Mouse (Mus musculus): ENCODE results near the gene Glrx3. TPM values are rescaled to one million over a fixed set of nuclear protein-coding genes. Genes with fewer than 3 reads are reported as not detected.
A peak's percentile ranks its signal among the peaks of the same experiment; 100 is the strongest.

The Glrx3 gene
- polyA plus RNA-seq, 1 experiment from 2014 or later, result 289 TPM

GRCm38 (mm10) chr7:137445321-137445720 lies 7.9 kb downstream of the Glrx3 start:
- WGBS, result 95% methylated on average over 12 of the region's 12 CpGs
- Histone ChIP-seq H3K36me3 (ENCODE audit: control insufficient read depth, insufficient read depth, low read length) (peaks cover 38% of the 10 kb centered on the region; the same call in 1 of the 2 replicates), H3K4me3 (ENCODE audit: low read length) (no peak overlapping the region), H3K9me3 (ENCODE audit: control insufficient read depth, low read length) (no peaks in the 10 kb centered on the region), H3K9ac (ENCODE audit: low read depth, low read length) (no peak overlapping the region), H3K4me2 (replicated peaks; ENCODE audit: low read depth, low read length) (no peak overlapping the region), H3K27ac (ENCODE audit: low read depth, low read length) (no peak overlapping the region), H3K4me1 (ENCODE audit: control insufficient read depth, insufficient read depth, low read length) (no peaks in the 10 kb centered on the region), H3K27me3 (ENCODE audit: control insufficient read depth, insufficient read depth, low read length) (no peaks in the 10 kb centered on the region)
- no peak for ATAC-seq (ENCODE audit: low FRiP score, low TSS enrichment)

DNA sequence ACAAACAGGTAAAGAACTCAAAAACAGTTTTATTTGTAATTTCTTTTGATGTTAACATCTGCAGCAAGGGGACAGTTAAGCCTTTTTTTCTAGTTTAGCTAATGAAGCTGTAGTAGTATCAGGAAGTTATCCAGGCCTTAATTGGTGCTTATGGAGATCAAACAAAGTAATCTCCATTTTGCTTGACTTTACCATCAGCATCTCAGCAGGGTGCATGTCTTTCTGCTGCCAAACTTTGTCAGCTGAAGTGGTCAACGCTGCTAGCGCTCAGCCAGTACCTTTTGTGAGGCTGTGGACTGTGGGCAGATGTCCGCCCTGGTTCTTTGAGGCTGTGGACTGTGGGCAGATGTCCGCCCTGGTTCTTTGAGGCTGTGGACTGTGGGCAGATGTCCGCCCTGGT lies 24.0 kb downstream of the Glrx3 start:
- Histone ChIP-seq H3K9ac (ENCODE audit: low read depth, low read length) (no peak overlapping the region), H3K27me3 (ENCODE audit: control insufficient read depth, insufficient read depth, low read length) (no peaks in the 10 kb centered on the region), H3K4me1 (ENCODE audit: control insufficient read depth, insufficient read depth, low read length) (no peaks in the 10 kb centered on the region), H3K36me3 (ENCODE audit: control insufficient read depth, insufficient read depth, low read length) (peaks cover 64% of the 10 kb centered on the region), H3K27ac (ENCODE audit: low read depth, low read length) (no peak overlapping the region), H3K4me2 (replicated peaks; ENCODE audit: low read depth, low read length) (no peak overlapping the region), H3K4me3 (ENCODE audit: low read length) (no peak overlapping the region), H3K9me3 (ENCODE audit: control insufficient read depth, low read length) (no peaks in the 10 kb centered on the region)
- 76% methylated on average over 5 of the region's 5 CpGs for WGBS
- ATAC-seq (ENCODE audit: low FRiP score, low TSS enrichment), result no peak

DNA sequence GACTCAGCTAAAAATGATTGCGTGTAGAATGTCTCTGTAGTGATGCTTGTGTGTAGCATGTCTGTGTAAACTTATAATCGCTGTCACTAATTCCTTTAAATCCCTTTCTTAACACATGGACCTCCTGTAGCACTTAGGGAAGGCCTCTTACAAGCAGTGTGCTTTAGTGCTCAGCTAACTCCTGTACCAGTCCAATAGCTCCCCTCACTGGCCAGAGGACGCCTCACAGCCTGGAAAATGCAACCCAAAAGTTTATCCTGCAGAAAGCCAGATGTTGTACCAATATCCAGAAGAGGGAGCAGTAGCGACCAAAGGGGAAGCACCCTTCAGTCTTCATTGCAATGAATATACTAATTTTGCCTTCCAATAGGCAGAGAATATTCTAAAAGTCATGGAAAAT lies 30.8 kb downstream of the Glrx3 start:
- H3K4me2 ChIP-seq (replicated peaks; ENCODE audit: low read depth, low read length), result no peak overlapping the region
- H3K4me3 ChIP-seq (ENCODE audit: low read length), result no peak overlapping the region
- no peaks in the 10 kb centered on the region for H3K27me3 ChIP-seq (ENCODE audit: control insufficient read depth, insufficient read depth, low read length)
- no peaks in the 10 kb centered on the region for H3K4me1 ChIP-seq (ENCODE audit: control insufficient read depth, insufficient read depth, low read length)
- ATAC-seq (ENCODE audit: low FRiP score, low TSS enrichment), result no peak
- WGBS, result 84% methylated on average over 4 of the region's 4 CpGs
- H3K36me3 ChIP-seq (ENCODE audit: control insufficient read depth, insufficient read depth, low read length), result peaks cover 47% of the 10 kb centered on the region
- H3K9ac ChIP-seq (ENCODE audit: low read depth, low read length), result no peak overlapping the region
- H3K27ac ChIP-seq (ENCODE audit: low read depth, low read length), result no peak overlapping the region
- H3K9me3 ChIP-seq (ENCODE audit: control insufficient read depth, low read length), result no peaks in the 10 kb centered on the region

GRCm38 (mm10) chr7:137471431-137472120 lies 34.2 kb downstream of the Glrx3 start:
- no peak overlapping the region for H3K9ac ChIP-seq (ENCODE audit: low read depth, low read length)
- no peak overlapping the region for H3K4me2 ChIP-seq (replicated peaks; ENCODE audit: low read depth, low read length)
- no peak overlapping the region for H3K27ac ChIP-seq (ENCODE audit: low read depth, low read length)
- no peaks in the 10 kb centered on the region for H3K9me3 ChIP-seq (ENCODE audit: control insufficient read depth, low read length)
- H3K4me1 ChIP-seq (ENCODE audit: control insufficient read depth, insufficient read depth, low read length), result no peaks in the 10 kb centered on the region
- no peaks in the 10 kb centered on the region for H3K27me3 ChIP-seq (ENCODE audit: control insufficient read depth, insufficient read depth, low read length)
- 61% methylated on average over 7 of the region's 7 CpGs for WGBS
- H3K4me3 ChIP-seq (ENCODE audit: low read length), result no peak overlapping the region
- peaks cover 21% of the 10 kb centered on the region for H3K36me3 ChIP-seq (ENCODE audit: control insufficient read depth, insufficient read depth, low read length)
- ATAC-seq (ENCODE audit: low FRiP score, low TSS enrichment), result no peak

DNA sequence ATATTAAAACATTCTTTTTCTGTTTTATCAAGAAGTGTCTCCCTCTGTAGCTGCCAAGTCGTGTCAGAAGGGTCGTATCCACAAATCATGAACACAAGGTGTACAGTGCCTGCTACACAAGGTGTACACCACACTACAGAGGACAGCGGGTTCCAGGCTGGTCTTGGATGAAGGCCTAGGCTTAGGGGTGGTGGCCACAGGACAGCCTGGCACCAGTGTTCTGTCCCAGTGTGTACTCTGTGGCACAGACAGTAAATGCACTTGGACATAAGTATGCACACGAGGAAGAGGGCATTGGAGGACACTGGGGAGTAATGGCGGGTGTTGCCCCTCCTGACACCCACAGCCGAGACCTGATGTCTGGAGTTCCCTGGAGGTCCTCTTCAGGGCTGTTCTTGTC lies 34.7 kb downstream of the Glrx3 start:
- ATAC-seq (ENCODE audit: low FRiP score, low TSS enrichment), result no peak; the same call in 1 of the 2 replicates
- Histone ChIP-seq H3K36me3 (ENCODE audit: control insufficient read depth, insufficient read depth, low read length) (peaks cover 15% of the 10 kb centered on the region; the same call in 1 of the 2 replicates), H3K9me3 (ENCODE audit: control insufficient read depth, low read length) (no peaks in the 10 kb centered on the region), H3K9ac (ENCODE audit: low read depth, low read length) (no peak overlapping the region), H3K4me1 (ENCODE audit: control insufficient read depth, insufficient read depth, low read length) (no peaks in the 10 kb centered on the region), H3K4me2 (replicated peaks; ENCODE audit: low read depth, low read length) (no peak overlapping the region), H3K27ac (ENCODE audit: low read depth, low read length) (no peak overlapping the region), H3K27me3 (ENCODE audit: control insufficient read depth, insufficient read depth, low read length) (peaks cover 3% of the 10 kb centered on the region; the same call in 1 of the 2 replicates), H3K4me3 (ENCODE audit: low read length) (no peak overlapping the region)
- WGBS, result 80% methylated on average over 6 of the region's 6 CpGs

DNA sequence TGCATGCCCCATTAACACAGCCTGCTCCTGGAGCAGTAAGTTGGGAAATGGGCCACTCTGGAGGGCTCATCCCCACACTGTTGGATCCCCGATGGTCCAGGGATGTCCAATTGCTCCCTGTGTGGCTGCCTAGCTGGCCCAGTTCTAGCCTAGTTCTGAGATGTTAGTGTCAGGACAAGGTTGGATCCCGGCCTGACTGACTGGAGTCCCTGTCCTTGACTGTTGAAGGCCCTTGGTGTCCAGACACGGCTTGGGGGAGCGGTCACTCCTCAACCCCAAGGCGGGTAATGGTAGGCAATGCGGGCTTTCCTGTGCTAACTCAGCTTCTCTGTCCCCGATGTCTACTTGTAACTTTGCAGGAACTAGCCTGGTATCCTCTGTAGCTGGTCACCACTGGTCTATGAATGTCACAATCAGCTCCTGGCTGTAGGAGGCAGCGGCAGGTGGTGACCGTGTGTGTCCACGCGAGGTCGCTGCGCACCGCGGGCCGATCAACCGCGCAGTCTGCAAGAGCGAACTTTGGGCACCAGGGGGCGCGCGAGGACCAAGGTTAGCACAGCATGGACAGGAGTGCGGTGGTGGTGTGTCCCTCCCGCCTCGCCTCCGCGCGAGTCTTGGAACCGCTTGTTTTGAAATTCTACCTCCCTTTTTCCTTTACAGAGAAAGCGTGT lies 40.7 kb downstream of the Glrx3 start:
- Histone ChIP-seq H3K27ac (ENCODE audit: low read depth, low read length) (no peak overlapping the region), H3K36me3 (ENCODE audit: control insufficient read depth, insufficient read depth, low read length) (no peaks in the 10 kb centered on the region), H3K4me1 (ENCODE audit: control insufficient read depth, insufficient read depth, low read length) (no peaks in the 10 kb centered on the region), H3K4me3 (ENCODE audit: low read length) (no peak overlapping the region), H3K4me2 (replicated peaks; ENCODE audit: low read depth, low read length) (peak overlapping the region; percentile 31), H3K27me3 (ENCODE audit: control insufficient read depth, insufficient read depth, low read length) (peaks cover 3% of the 10 kb centered on the region; the same call in 1 of the 2 replicates), H3K9me3 (ENCODE audit: control insufficient read depth, low read length) (no peaks in the 10 kb centered on the region), H3K9ac (ENCODE audit: low read depth, low read length) (no peak overlapping the region)
- 14% methylated on average over 30 of the region's 30 CpGs for WGBS
- ATAC-seq (ENCODE audit: low FRiP score, low TSS enrichment), result peak; percentile 93

DNA sequence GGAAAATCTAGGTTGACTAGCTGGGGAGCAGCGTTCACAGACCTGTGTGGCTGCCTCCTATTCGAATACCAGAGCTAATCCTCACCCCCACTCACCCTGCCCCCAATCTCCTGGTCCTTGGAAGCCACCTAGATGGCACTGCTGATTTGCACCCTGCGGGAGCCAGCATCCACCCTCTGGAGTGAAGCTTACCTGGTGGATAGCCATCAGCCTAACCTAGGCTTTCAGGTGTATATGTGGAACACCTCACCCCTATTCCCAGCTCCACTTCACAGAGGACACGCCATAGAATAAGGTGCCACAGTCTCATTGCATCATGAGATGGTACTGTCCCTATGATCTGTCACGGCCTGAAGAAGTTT lies 41.2 kb downstream of the Glrx3 start:
- Histone ChIP-seq H3K9ac (ENCODE audit: low read depth, low read length) (no peak overlapping the region), H3K36me3 (ENCODE audit: control insufficient read depth, insufficient read depth, low read length) (no peaks in the 10 kb centered on the region), H3K27me3 (ENCODE audit: control insufficient read depth, insufficient read depth, low read length) (peaks cover 3% of the 10 kb centered on the region; the same call in 1 of the 2 replicates), H3K4me1 (ENCODE audit: control insufficient read depth, insufficient read depth, low read length) (no peaks in the 10 kb centered on the region), H3K4me2 (replicated peaks; ENCODE audit: low read depth, low read length) (peak overlapping the region; percentile 31), H3K27ac (ENCODE audit: low read depth, low read length) (no peak overlapping the region), H3K4me3 (ENCODE audit: low read length) (no peak overlapping the region), H3K9me3 (ENCODE audit: control insufficient read depth, low read length) (no peaks in the 10 kb centered on the region)
- ATAC-seq (ENCODE audit: low FRiP score, low TSS enrichment), result peak; percentile 65
- 34% methylated on average over 5 of the region's 5 CpGs for WGBS

DNA sequence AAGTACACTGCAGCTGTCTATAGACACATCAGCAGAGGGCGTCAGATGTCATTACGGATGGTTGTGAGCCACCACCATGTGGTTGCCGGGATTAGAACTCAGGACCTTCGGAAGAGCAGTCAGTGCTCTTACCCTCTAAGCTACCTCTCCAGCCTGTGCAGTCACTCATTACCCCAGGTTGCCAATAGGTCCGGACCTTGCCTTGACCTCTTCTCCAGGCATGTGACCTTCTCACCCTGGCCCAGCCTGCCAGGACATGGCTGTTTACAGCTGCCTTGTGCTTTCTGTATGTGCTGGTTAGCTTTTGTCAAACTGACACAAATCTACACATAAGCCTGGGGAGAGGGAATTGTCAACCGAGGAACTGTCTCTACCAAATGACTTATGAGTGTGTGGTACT lies 43.4 kb downstream of the Glrx3 start:
- Histone ChIP-seq H3K27me3 (ENCODE audit: control insufficient read depth, insufficient read depth, low read length) (peaks cover 3% of the 10 kb centered on the region; the same call in 1 of the 2 replicates), H3K4me3 (ENCODE audit: low read length) (no peak overlapping the region), H3K27ac (ENCODE audit: low read depth, low read length) (no peak overlapping the region), H3K4me1 (ENCODE audit: control insufficient read depth, insufficient read depth, low read length) (no peaks in the 10 kb centered on the region), H3K36me3 (ENCODE audit: control insufficient read depth, insufficient read depth, low read length) (no peaks in the 10 kb centered on the region), H3K9me3 (ENCODE audit: control insufficient read depth, low read length) (no peaks in the 10 kb centered on the region), H3K4me2 (replicated peaks; ENCODE audit: low read depth, low read length) (no peak overlapping the region), H3K9ac (ENCODE audit: low read depth, low read length) (no peak overlapping the region)
- WGBS, result 78% methylated on average over 6 of the region's 6 CpGs
- no peak for ATAC-seq (ENCODE audit: low FRiP score, low TSS enrichment)

- ATAC-seq (ENCODE audit: low FRiP score, low TSS enrichment), result no peak
- 90% methylated on average over 11 of the region's 11 CpGs for WGBS
- Histone ChIP-seq H3K4me3 (ENCODE audit: low read length) (no peak overlapping the region), H3K27ac (ENCODE audit: low read depth, low read length) (no peak overlapping the region), H3K4me1 (ENCODE audit: control insufficient read depth, insufficient read depth, low read length) (no peaks in the 10 kb centered on the region), H3K36me3 (ENCODE audit: control insufficient read depth, insufficient read depth, low read length) (no peaks in the 10 kb centered on the region), H3K27me3 (ENCODE audit: control insufficient read depth, insufficient read depth, low read length) (no peaks in the 10 kb centered on the region), H3K4me2 (replicated peaks; ENCODE audit: low read depth, low read length) (no peak overlapping the region), H3K9me3 (ENCODE audit: control insufficient read depth, low read length) (no peaks in the 10 kb centered on the region), H3K9ac (ENCODE audit: low read depth, low read length) (no peak overlapping the region)
Observed at GRCm38 (mm10) chr7:137483987-137484386, 46.6 kb downstream of the Glrx3 start.

All from kidney, embryonic 14.5 days (tissue).